Mouse (Mus musculus): ENCODE results near the gene Htr1f.
A peak's percentile ranks its signal among the peaks of the same experiment; 100 is the strongest.
"Not testable (repeated sequence)": the region's sequence is repeated elsewhere in the genome, so short reads cannot be mapped to it uniquely, and the experiment has no call there.

Gene Htr1f

GRCm38 (mm10) chr16:65105184-65105931, at the start of gene Htr1f:
Gene Htr1f, minus strand, starts transcription at chr16:65105854.
- peak; percentile 17 for DNase-seq (ENCODE audit: low spot score)

- DNase-seq (ENCODE audit: low spot score) = no peak
Measured at GRCm38 (mm10) chr16:65139771-65140170, 34.1 kb upstream of the Htr1f start.

DNA sequence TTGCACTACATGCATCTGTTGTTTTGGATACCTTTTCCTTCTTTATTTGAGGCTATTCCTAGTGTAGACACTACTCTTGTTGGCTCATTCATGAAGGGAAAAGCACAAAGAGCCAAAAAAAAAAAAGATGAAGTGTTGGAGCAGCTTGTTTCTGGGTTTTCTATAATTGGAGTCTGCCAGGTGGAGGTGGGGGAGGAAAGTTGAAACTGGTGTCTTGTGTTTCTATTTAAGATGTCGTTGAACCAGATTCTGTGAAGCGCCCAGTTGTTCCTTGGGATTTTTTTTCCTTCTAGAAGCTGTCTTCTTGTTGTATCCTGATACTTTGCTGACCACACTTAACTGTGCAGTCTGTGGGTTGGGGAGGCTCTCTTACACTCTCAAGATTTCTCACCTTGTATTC, 23.7 kb upstream of the Htr1f start:
- DNase-seq (ENCODE audit: low spot score) = no peak

- DNase-seq (ENCODE audit: low spot score) = no peak
Measured at GRCm38 (mm10) chr16:65127846-65128245, 22.2 kb upstream of the Htr1f start.

GRCm38 (mm10) chr16:65112221-65112620, 6.6 kb upstream of the Htr1f start:
- DNase-seq (ENCODE audit: low spot score) = no peak

DNA sequence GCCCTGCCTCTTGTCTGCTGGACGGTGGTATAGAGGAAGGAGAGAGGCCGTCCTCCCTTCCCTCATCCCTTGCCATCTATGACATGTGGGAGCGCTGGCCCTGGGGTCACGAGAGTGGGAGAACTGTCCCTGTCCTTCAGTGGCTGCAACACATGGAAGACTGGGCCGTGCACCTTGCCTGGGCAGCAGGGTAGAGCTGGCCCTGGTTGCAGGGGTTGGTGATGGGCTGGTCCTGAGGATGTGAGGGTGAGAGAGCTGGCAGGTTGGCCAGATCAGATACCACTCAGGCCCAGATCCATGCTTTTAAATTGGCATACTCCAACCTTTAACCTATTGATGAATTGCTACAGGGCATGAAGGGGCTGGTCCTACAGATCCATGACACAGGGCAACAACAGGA, 12.1 kb downstream of the Htr1f start:
- no peak for DNase-seq (ENCODE audit: low spot score)

DNA sequence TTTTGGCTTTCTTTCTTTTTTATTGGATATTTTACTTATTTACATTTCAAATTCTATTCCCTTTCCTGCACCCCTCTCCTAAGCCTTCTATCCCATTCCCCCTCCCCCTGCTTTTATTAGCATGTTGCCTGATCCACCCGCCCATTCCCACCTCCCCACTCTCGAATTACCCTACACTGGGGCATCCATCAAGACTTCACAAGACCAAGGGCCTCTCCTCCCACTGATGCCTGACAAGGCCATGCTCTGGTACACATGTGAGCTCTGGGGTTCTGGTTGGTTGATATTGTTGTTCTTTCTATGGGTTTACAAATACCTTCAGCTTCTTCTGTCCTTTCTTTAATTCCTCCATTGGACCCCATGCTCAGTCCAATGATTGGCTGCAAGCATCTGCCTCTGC, 22.2 kb downstream of the Htr1f start:
- no peak for DNase-seq (ENCODE audit: low spot score)

GRCm38 (mm10) chr16:65069867-65070266, 35.8 kb downstream of the Htr1f start:
- no peak for DNase-seq (ENCODE audit: low spot score)

GRCm38 (mm10) chr16:65066264-65066663, 39.4 kb downstream of the Htr1f start:
- no peak for DNase-seq (ENCODE audit: low spot score)

- DNase-seq (ENCODE audit: low spot score) = not testable (repeated sequence)
Measured at GRCm38 (mm10) chr16:65037660-65038425, 67.8 kb downstream of the Htr1f start.

DNA sequence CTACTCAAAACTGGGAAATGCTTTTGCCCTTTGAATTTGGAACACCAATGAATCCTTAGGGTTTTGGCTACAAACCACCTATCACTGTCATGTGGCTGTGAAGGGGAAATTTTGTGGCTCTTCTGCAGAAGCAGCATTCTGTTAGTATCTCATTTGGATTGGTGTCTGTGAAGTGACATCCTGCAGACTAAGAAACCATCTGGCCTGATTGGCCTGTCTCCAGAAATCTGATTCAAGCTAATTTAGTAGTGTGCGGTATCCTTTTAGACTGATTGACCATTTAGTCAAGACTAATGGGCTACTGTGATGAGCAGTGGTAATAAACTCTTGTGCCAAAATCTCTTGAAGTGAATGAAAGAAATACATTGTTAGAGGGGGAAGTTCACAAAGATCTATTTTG, 76.0 kb downstream of the Htr1f start:
- DNase-seq (ENCODE audit: low spot score) = no peak

- no peak for DNase-seq (ENCODE audit: low spot score)
Measured at GRCm38 (mm10) chr16:65022364-65022763, 83.3 kb downstream of the Htr1f start.

- no peak for DNase-seq (ENCODE audit: low spot score)
Measured at GRCm38 (mm10) chr16:65018710-65019109, 86.9 kb downstream of the Htr1f start.

GRCm38 (mm10) chr16:65018134-65018533, 87.5 kb downstream of the Htr1f start:
- DNase-seq (ENCODE audit: low spot score) = no peak

- DNase-seq (ENCODE audit: low spot score) = no peak
Measured at GRCm38 (mm10) chr16:65017566-65017965, 88.1 kb downstream of the Htr1f start.

DNA sequence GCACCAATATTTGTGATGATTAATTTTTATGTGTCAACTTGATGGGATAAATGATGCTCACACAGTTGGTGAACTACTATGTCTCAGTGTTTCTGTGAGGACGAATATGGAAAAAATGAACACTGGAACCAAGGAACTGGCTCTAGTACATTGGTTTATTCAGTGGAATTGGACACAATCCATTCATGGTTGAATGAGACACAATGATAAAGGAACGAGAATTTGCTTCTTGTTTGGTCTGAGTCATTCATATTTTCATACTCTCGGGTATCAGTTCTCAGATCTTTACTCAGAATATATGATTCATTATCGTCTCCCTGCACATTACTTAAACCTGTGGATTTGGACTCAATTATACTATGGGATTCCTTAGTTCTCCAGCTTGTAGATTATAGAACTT, 90.4 kb downstream of the Htr1f start:
- no peak for DNase-seq (ENCODE audit: low spot score)

DNA sequence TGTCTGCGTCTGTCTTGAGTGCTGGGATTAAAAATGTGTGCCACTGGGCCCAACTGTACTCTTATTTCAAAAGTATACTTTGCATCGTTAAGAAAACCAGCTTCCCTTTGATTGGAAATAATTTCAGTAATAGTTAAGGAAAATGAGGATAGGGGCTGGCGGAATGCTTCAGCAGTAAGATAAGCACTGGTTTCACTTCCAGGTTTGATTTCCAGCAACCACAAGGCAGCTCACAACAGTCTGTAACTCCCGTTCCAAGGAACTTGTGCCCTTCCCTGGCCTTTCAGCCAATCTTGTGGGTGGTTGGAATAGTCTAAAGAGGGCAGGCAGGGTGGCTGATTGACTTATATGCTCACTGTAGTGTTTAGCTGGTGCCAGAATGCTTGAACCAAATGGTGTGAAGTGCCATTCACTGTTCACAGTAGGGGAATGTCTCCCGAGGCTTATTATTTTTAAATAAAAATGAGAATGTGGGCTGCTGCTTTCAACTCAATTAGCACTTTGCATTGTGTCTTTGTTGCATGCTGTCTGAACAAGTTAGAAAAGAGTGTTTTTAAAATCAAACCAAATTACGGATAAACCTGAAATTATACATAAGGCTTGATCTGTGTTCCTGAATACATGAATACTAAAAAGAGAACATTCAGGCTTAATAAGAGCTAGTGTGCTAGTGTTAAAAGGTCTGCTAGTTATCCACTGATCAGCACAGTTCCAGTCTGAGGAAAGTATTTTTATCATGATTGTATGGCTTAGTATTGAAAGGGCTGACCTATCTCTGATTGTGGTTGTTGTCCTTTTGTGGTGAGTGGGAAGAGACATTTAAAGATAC, 103.4 kb downstream of the Htr1f start:
- no peak for DNase-seq (ENCODE audit: low spot score)

GRCm38 (mm10) chr16:64989279-64989800, 116.3 kb downstream of the Htr1f start:
- no peak for DNase-seq (ENCODE audit: low spot score)

GRCm38 (mm10) chr16:64987564-64987963, 118.1 kb downstream of the Htr1f start:
- DNase-seq (ENCODE audit: low spot score) = no peak

DNA sequence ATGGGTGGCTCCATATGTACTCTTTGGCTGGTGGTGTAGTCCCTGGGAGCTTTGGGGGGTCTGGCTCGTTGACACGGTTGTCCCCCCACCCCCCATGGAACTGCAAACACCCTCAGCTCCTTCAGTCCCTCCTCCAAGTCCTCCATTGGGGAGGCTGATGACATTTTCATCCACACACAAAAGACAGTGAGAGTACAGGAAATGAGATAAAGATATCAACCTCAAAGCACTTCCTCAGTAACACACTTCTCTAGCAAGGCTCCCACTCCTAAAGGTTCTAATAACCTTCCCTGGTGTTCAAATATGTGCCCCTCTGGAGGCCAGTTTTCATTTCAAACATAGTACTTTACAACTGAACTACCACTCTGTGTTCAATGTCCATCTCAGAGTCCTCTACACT, 118.6 kb downstream of the Htr1f start:
- no peak for DNase-seq (ENCODE audit: low spot score)

DNA sequence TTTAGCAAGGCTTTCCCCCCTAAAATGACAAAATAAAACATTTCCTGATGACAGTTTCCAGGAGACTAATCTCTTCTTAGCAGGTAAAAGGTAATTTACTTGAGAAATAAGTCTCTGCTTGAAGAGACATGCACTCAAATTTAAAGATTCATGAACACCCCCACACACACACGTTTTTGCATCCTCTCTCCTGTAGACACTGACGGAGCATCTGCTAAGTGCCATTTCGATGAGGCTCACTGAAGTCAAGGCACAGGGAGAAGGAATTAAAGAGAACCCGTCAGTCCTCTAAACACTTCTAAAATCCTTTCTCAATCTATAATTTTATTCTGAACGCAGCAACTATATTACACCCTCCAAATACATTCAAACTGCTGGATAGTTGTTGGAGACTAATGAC, 131.0 kb downstream of the Htr1f start:
- DNase-seq (ENCODE audit: low spot score) = no peak

DNA sequence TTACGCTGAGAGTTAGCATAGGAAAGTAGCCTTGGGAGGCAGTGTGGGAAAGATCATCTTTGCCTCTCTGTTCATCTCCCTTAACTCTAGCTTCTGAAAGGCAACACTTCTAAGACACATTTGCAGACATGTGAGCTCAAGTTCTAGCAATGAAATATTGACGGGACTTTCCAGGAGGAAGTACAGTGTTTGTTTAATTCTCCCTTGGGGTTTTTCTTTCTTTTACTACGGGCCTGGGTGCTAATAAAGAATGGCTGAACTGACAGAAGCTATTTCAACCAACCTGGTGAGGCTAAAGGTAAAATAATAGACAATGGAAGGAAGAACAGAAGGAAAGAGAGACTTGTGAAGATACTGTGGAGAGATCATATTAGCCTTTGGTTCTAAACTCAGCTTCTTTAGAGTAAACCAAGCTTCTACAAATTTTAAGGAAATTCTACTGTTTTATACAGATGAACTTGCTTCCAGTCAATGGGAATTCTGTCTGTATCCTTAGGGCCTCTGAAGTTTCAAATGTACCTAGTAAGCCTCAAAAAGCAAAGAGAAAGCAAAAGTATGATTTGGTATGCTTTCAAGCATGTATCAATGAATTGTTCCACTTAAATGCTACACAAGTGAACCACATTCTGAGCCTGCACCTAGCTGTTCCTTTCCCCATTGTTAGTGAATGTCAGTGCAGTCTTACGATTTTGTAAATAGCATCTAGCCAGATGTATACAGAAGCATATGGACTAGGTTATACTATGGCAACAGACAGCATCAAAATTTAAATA, 131.9 kb downstream of the Htr1f start:
- DNase-seq (ENCODE audit: low spot score) = no peak
